ENCODE assay signal across 20 mouse cellular contexts in the genomic region with DNA sequence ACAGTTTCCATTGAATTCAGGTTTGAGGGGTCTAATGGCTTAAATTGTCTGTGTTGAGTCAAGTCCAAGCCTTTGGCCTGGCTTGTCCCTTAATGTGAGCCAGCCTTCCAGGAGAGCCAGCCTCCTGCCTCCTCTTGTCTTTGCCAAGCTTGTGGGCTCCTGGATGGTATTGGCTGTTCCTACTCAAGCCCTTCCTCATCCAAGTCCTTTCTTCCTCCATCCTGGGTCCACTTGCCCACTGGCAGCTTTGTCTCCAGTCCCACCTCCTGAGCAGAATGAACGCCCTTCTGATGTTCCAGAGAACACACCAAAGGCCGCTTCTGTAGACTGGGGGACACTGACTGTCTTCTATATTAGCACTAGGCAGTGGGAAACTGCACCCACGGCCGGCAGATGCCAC. TPM values are rescaled to one million over a fixed set of nuclear protein-coding genes. Genes with fewer than 3 reads are reported as not detected.
DNase-seq lines count a peak whose midpoint lies in the region; ATAC-seq and TF ChIP-seq lines count a peak whose summit lies in the region.
"Had no signal": no experiment of that assay in that cellular context is flagged by ENCODE, and none has a peak within 500 bp of the region (broad histone marks: within the 10 kb centered on the region; RNA-seq: fewer than 3 reads in every experiment).

No protein-coding gene starts in this region.

- peak overlapping the region; percentile 79; the same call in 1 of the 2 replicates for H3K27ac ChIP-seq in kidney, embryonic 14.5 days (ENCODE audit: low read depth, low read length)
- H3K27ac ChIP-seq in neural tube, embryonic 13.5 days (replicated peaks): peak overlapping the region; percentile 67
- peak overlapping the region; percentile 65; the same call in 1 of the 2 replicates for H3K27ac ChIP-seq in hindbrain, postnatal 0 days
- H3K27ac ChIP-seq: heart, embryonic 13.5 days had no signal

- no peak overlapping the region for H3K4me3 ChIP-seq in kidney, embryonic 14.5 days (ENCODE audit: low read length)
- no peak overlapping the region for H3K4me3 ChIP-seq in neural tube, embryonic 13.5 days
- H3K4me3 ChIP-seq in hindbrain, postnatal 0 days (ENCODE audit: low read length): no peak overlapping the region
- H3K4me3 ChIP-seq: embryonic facial prominence, embryonic 15.5 days; heart, embryonic 13.5 days had no signal

- H3K4me1 ChIP-seq in kidney, embryonic 14.5 days (ENCODE audit: control insufficient read depth, insufficient read depth, low read length): 0 out of 2 replicates have a peak, but pooled peaks cover 8% of the 10 kb centered on the region
- peaks cover 15% of the 10 kb centered on the region for H3K4me1 ChIP-seq in neural tube, embryonic 13.5 days (replicated peaks)
- H3K4me1 ChIP-seq in hindbrain, postnatal 0 days (ENCODE audit: insufficient read depth, low read length): 0 out of 2 replicates have a peak, but pooled peaks cover 4% of the 10 kb centered on the region
- H3K4me1 ChIP-seq: heart, embryonic 13.5 days had no signal

- no peak overlapping the region for H3K4me2 ChIP-seq in kidney, embryonic 14.5 days (replicated peaks; ENCODE audit: low read depth, low read length)
- no peak overlapping the region for H3K4me2 ChIP-seq in neural tube, embryonic 13.5 days
- no peak overlapping the region for H3K4me2 ChIP-seq in hindbrain, postnatal 0 days (ENCODE audit: low read depth, low read length)

- H3K36me3 ChIP-seq in kidney, embryonic 14.5 days (ENCODE audit: control insufficient read depth, insufficient read depth, low read length): no peaks in the 10 kb centered on the region
- H3K36me3 ChIP-seq in neural tube, embryonic 13.5 days: no peaks in the 10 kb centered on the region
- H3K36me3 ChIP-seq in hindbrain, postnatal 0 days (ENCODE audit: insufficient read depth, low read length): no peaks in the 10 kb centered on the region
- H3K36me3 ChIP-seq: embryonic facial prominence, embryonic 15.5 days; heart, embryonic 13.5 days had no signal

- 85% methylated on average over 4 of the region's 4 CpGs for WGBS in kidney, embryonic 14.5 days
- 95% methylated on average over 4 of the region's 4 CpGs for WGBS in neural tube, embryonic 13.5 days
- WGBS in hindbrain, postnatal 0 days: 92% methylated on average over 4 of the region's 4 CpGs

- no peak for ATAC-seq in kidney, embryonic 14.5 days (ENCODE audit: low FRiP score, low TSS enrichment)
- no peak for ATAC-seq in neural tube, embryonic 13.5 days (ENCODE audit: low read depth)
- ATAC-seq in hindbrain, postnatal 0 days: no peak
- no peak for ATAC-seq in monocyte, adult 5-6 weeks (replicated peaks; ENCODE audit: insufficient number of reproducible peaks, low FRiP score, low TSS enrichment, poor library complexity, severe bottlenecking)
- ATAC-seq: liver, postnatal 0 days had no signal

- H3K9me3 ChIP-seq in kidney, embryonic 14.5 days (ENCODE audit: control insufficient read depth, low read length): no peaks in the 10 kb centered on the region
- H3K9me3 ChIP-seq in neural tube, embryonic 13.5 days: no peaks in the 10 kb centered on the region
- no peaks in the 10 kb centered on the region for H3K9me3 ChIP-seq in hindbrain, postnatal 0 days (ENCODE audit: low read length)
- H3K9me3 ChIP-seq: embryonic facial prominence, embryonic 15.5 days; heart, embryonic 13.5 days had no signal

- H3K27me3 ChIP-seq in kidney, embryonic 14.5 days (ENCODE audit: control insufficient read depth, insufficient read depth, low read length): no peaks in the 10 kb centered on the region
- H3K27me3 ChIP-seq in neural tube, embryonic 13.5 days: no peaks in the 10 kb centered on the region
- no peaks in the 10 kb centered on the region for H3K27me3 ChIP-seq in hindbrain, postnatal 0 days (ENCODE audit: insufficient read depth, low read length)
- H3K27me3 ChIP-seq: embryonic facial prominence, embryonic 15.5 days; heart, embryonic 13.5 days had no signal

- H3K9ac ChIP-seq in kidney, embryonic 14.5 days (ENCODE audit: low read depth, low read length): no peak overlapping the region
- H3K9ac ChIP-seq in neural tube, embryonic 13.5 days: no peak overlapping the region
- H3K9ac ChIP-seq in hindbrain, postnatal 0 days (replicated peaks; ENCODE audit: low read length): no peak overlapping the region
- H3K9ac ChIP-seq: embryonic facial prominence, embryonic 15.5 days; heart, embryonic 13.5 days; liver, postnatal 0 days had no signal

- TF ChIP-seq CTCF in hindbrain, postnatal 0 days (IDR thresholded peaks at IDR 0.05; ENCODE audit: low read depth): no peak

- DNase-seq in kidney, adult 18-20 months: no peak
- no peak for DNase-seq in neural tube, embryonic 10.5 days (ENCODE audit: extremely low spot score, low spot score)
- no peak for DNase-seq in hindbrain, postnatal 0 days (ENCODE audit: low spot score)
- DNase-seq in retina, postnatal 1 day: no peak
- DNase-seq: cerebellum, adult 9-10 months; heart, adult 11 months; liver, postnatal 0 days; lung, postnatal 10 days; thymus, postnatal 14 days had no signal

RNA-seq across cellular contexts. Expression of a gene that starts 19.9 kb away (rescaled TPM):
- polyA plus RNA-seq in kidney, embryonic 14.5 days (2014; fragmentation: Nextera tagmentation; extraction: Ambion mirVana): not detected in 2 replicates
- 0.15 TPM in 1 of 2 replicates, not detected in the other for polyA plus RNA-seq in neural tube, embryonic 13.5 days (2015; fragmentation: Nextera tagmentation; extraction: Ambion mirVana)
- 0.47 TPM in 1 of 2 replicates, not detected in the other for total RNA-seq in hindbrain, postnatal 0 days (2014; rRNA removed)
- polyA plus RNA-seq in hindbrain, postnatal 0 days (2015; fragmentation: Nextera tagmentation; extraction: Ambion mirVana): 0.25 and 0.26 TPM in 2 replicates
- not detected in 3 replicates for total RNA-seq in monocyte, adult 5-6 weeks (2017)
- total RNA-seq: heart, postnatal 25 days; left cerebral cortex, postnatal 36 days; liver, adult 2 months; megakaryocyte progenitor cell, adult 5-6 weeks had no signal
- polyA plus RNA-seq: heart, embryonic 13.5 days; intestine, embryonic 14.5 days; liver, adult 2 months; liver, postnatal 0 days; neural tube, embryonic 14.5 days had no signal

RNA-seq across cellular contexts. Expression of a gene that starts 26.7 kb away (rescaled TPM):
- polyA plus RNA-seq in kidney, embryonic 14.5 days (2014; fragmentation: Nextera tagmentation; extraction: Ambion mirVana): 265 and 292 TPM in 2 replicates
- polyA plus RNA-seq in neural tube, embryonic 13.5 days (2015; fragmentation: Nextera tagmentation; extraction: Ambion mirVana): 285 and 287 TPM in 2 replicates
- 273 and 312 TPM in 2 replicates for total RNA-seq in hindbrain, postnatal 0 days (2014; rRNA removed)
- polyA plus RNA-seq in hindbrain, postnatal 0 days (2015; fragmentation: Nextera tagmentation; extraction: Ambion mirVana): 231 and 241 TPM in 2 replicates
- total RNA-seq in monocyte, adult 5-6 weeks (2017): 49.1 to 62.7 TPM (median 62.4 TPM) in 3 replicates
